Mouse (Mus musculus) liver, embryonic 15.5 days (tissue): ENCODE data around the gene Brd7. TPM values are rescaled to one million over a fixed set of nuclear protein-coding genes. Genes with fewer than 3 reads are reported as not detected.

Experiments
- ATAC-seq: fragments of 200-750 bp; cut with Nextera tagmentation; 2 replicates; pipeline ENCODE4 v1.8.0; 2017; ENCODE audit warnings: moderate number of reproducible peaks, mild to moderate bottlenecking, moderate library complexity; ENCODE audit not compliant: insufficient read depth
- H3K27ac ChIP-seq: fragments of 300-500 bp; sonication (generic); replicated peaks from 2 replicates; pipeline ENCODE4 v1.5.1; 2015; ENCODE audit warnings: mild to moderate bottlenecking, inconsistent platforms
- H3K27me3 ChIP-seq: fragments of 300-500 bp; sonication (generic); 2 replicates; pipeline ENCODE4 v1.6.1; 2015; ENCODE audit warnings: mild to moderate bottlenecking, inconsistent platforms
- H3K36me3 ChIP-seq: fragments of 300-500 bp; sonication (generic); replicated peaks from 2 replicates; pipeline ENCODE4 v1.6.1; 2015; ENCODE audit warnings: moderate library complexity, mild to moderate bottlenecking, inconsistent platforms
- H3K4me1 ChIP-seq: fragments of 300-500 bp; sonication (generic); replicated peaks from 2 replicates; pipeline ENCODE4 v1.6.1; 2015; ENCODE audit warnings: inconsistent platforms
- H3K4me2 ChIP-seq: fragments of 300-500 bp; sonication (generic); 2 replicates; pipeline ENCODE4 v1.6.1; 2015; ENCODE audit warnings: moderate library complexity, mild to moderate bottlenecking, inconsistent platforms
- H3K4me3 ChIP-seq: fragments of 300-500 bp; sonication (generic); replicated peaks from 2 replicates; pipeline ENCODE4 v1.5.1; 2015; ENCODE audit warnings: mild to moderate bottlenecking, inconsistent platforms
- H3K9ac ChIP-seq: fragments of 300-500 bp; sonication (generic); 2 replicates; pipeline ENCODE4 v1.6.1; 2015; ENCODE audit warnings: moderate library complexity, mild to moderate bottlenecking, inconsistent platforms
- H3K9me3 ChIP-seq: fragments of 300-500 bp; sonication (generic); replicated peaks from 2 replicates; pipeline ENCODE4 v1.6.1; 2016; ENCODE audit warnings: inconsistent platforms
- WGBS: fragments of 180-500 bp; shearing (Covaris S2); methylation state at CpG from one replicate; pipeline ENCODE4 v1.1.7; 2015; ENCODE audit warnings: mixed read lengths; ENCODE audit not compliant: insufficient replicate concordance; 5-methylcytosine and 5-hydroxymethylcytosine counted together
- polyA plus RNA-seq: library from polyadenylated mRNA; unstranded; fragments of >200 nt; fragmentation: Nextera tagmentation; extraction: Ambion mirVana; gene quantifications from 2 replicates; pipeline ENCODE4 v1.2.1, GENCODE M21; 2015

Brd7 gene
- polyA plus RNA-seq, 1 experiment from 2014 or later: 31.3 TPM

DNA sequence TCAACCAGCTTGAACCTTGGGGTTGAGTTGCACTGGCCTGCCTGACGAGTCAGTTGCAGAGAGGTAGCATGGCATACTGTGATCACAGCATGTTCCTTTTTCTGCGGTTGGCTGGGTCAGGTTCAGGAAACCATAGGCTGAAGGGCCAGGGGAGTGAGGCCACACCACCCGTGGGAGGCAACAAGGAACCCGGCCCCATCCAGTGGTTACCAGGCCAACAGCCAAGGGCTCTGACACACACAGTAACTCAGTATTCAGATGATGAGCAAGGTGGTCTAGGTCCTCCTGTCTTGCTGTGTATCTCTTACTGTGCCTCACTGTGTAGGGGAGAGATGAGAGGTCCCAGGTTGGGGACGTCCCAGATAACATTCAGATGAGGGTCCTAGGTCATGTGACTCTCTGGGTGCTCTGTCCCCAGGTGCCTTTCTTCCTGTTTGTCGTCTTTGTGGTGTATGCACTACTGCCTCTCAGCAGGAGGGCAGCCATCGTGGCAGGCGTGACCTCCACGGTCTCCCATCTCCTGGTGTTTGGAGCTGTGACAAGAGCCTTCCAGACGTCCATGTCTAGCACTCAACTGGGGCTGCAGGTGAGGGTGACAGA, 52.6 kb downstream of the Brd7 start:
- peaks cover 28% of the 10 kb centered on the region for H3K4me1 ChIP-seq
- no peaks in the 10 kb centered on the region for H3K9me3 ChIP-seq
- H3K4me3 ChIP-seq: no peak overlapping the region
- 52% methylated on average over 10 of the region's 10 CpGs for WGBS
- no peak overlapping the region for H3K9ac ChIP-seq
- ATAC-seq: no peak
- H3K27me3 ChIP-seq: no peaks in the 10 kb centered on the region
- H3K27ac ChIP-seq: no peak overlapping the region
- peaks cover 85% of the 10 kb centered on the region for H3K36me3 ChIP-seq
- H3K4me2 ChIP-seq: no peak overlapping the region

DNA sequence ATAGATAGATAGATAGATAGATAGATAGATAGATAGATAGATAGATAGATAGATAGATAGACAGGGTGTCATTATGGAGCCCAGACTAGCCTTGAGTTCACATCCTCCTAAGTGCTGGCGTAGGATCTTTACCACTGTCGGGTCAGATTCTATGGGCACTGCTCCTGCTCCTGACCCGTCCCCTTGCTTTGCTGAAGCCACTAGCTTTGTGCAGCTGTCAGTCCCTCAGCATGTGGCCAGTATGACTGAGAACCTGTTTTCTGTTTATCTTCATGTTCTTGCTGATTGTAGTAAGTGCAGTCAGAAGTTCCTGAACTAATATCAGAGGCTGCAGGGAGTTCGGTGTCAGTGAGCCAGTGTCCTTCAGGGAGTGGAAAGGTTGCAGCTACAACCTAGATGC, 54.3 kb downstream of the Brd7 start:
- WGBS: 79% methylated on average over 4 of the region's 4 CpGs
- ATAC-seq: no peak
- Histone ChIP-seq H3K4me3 (no peak overlapping the region), H3K9ac (no peak overlapping the region), H3K4me2 (no peak overlapping the region), H3K36me3 (peaks cover 78% of the 10 kb centered on the region), H3K4me1 (peaks cover 43% of the 10 kb centered on the region), H3K27me3 (no peaks in the 10 kb centered on the region), H3K9me3 (no peaks in the 10 kb centered on the region), H3K27ac (no peak overlapping the region)

GRCm38 (mm10) chr8:88306511-88306910, 55.5 kb downstream of the Brd7 start:
- peaks cover 70% of the 10 kb centered on the region for H3K36me3 ChIP-seq
- H3K4me2 ChIP-seq: no peak overlapping the region
- no peaks in the 10 kb centered on the region for H3K9me3 ChIP-seq
- ATAC-seq: no peak
- 73% methylated on average over 14 of the region's 14 CpGs for WGBS
- peaks cover 55% of the 10 kb centered on the region for H3K4me1 ChIP-seq
- no peak overlapping the region for H3K4me3 ChIP-seq
- no peak overlapping the region for H3K9ac ChIP-seq
- H3K27me3 ChIP-seq: no peaks in the 10 kb centered on the region
- no peak overlapping the region for H3K27ac ChIP-seq

DNA sequence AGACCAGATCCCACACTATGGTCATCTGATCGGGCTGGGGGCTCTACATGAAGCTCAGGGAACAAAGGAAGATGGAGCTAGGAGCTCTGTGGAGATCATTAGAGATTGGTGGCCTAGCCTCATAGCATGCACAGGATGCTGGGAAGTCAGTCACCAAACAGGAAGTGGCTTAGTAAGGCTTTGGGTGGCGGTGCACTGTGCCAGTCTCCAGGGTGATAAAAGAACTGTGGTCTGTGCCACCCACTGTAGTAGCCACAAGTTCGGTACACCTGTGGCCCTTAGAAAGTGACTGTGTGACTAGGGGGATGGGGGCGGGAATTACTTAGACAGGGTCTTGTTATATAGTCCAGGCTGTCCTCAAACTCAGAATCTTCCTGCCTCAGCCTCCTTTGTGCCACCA, 56.2 kb downstream of the Brd7 start:
- no peaks in the 10 kb centered on the region for H3K9me3 ChIP-seq
- peaks cover 63% of the 10 kb centered on the region for H3K36me3 ChIP-seq
- H3K4me3 ChIP-seq: no peak overlapping the region
- H3K4me2 ChIP-seq: no peak overlapping the region
- H3K27ac ChIP-seq: no peak overlapping the region
- no peak for ATAC-seq
- peaks cover 61% of the 10 kb centered on the region for H3K4me1 ChIP-seq
- H3K27me3 ChIP-seq: no peaks in the 10 kb centered on the region
- no peak overlapping the region for H3K9ac ChIP-seq
- 74% methylated on average over 4 of the region's 4 CpGs for WGBS

DNA sequence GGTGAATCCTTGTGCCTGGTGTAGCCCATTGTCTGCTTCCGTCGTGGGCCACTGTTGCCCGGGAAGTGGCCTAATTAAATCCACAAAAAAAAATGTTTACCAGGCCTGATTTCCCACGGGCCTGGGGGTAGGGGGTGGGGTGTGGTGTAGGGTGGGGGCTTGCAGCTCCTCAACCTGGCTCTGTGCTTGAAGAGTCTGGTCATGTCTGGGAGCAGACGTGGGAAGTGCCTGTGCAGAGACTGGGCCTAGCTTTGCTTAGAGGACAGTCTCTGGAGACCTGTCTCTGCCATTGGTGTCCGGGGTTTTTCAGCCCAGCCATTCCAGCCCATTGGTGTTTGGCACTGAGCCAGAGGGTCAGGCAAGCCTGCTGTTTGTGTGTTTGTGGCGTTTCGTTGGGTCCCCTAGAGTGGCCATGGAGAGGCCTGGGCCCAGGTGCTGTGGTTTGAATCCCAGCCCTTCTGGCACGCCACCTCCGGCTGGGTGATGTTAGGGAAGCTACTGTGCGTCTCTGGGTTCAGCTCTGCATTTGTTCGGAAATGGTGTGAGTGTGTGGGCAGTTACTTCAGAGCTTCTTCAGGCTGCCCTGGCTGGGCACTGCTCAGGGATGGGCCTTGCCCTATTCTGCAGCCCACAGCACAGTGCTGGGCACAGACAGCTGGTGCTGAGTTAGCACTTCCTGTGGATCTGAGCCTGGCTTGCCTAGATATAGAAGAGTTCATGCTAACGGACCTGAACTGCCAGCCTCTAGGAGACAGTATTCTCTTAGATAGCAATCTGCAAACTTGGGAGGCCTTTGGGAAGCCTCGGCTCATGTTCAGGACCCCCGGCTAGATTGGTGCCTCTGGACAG, 60.2 kb downstream of the Brd7 start:
- H3K4me2 ChIP-seq: peak overlapping the region; percentile 80
- no peaks in the 10 kb centered on the region for H3K27me3 ChIP-seq
- WGBS: 36% methylated on average over 15 of the region's 15 CpGs
- peaks cover 33% of the 10 kb centered on the region for H3K36me3 ChIP-seq
- ATAC-seq: peak; percentile 45
- H3K9ac ChIP-seq: peak overlapping the region; percentile 76
- peak overlapping the region; percentile 63 for H3K4me3 ChIP-seq
- H3K27ac ChIP-seq: peak overlapping the region; percentile 92
- H3K4me1 ChIP-seq: peaks cover 90% of the 10 kb centered on the region
- H3K9me3 ChIP-seq: no peaks in the 10 kb centered on the region

- peak; percentile 81 for ATAC-seq
- Histone ChIP-seq H3K27me3 (no peaks in the 10 kb centered on the region), H3K4me2 (peak overlapping the region; percentile 80), H3K4me3 (peak overlapping the region; percentile 63), H3K9me3 (no peaks in the 10 kb centered on the region), H3K4me1 (peaks cover 96% of the 10 kb centered on the region), H3K27ac (peak overlapping the region; percentile 92), H3K36me3 (peaks cover 32% of the 10 kb centered on the region), H3K9ac (peak overlapping the region; percentile 76)
- WGBS: 8% methylated on average over 10 of the region's 10 CpGs
Observed at GRCm38 (mm10) chr8:88299907-88300603, 61.9 kb downstream of the Brd7 start.

DNA sequence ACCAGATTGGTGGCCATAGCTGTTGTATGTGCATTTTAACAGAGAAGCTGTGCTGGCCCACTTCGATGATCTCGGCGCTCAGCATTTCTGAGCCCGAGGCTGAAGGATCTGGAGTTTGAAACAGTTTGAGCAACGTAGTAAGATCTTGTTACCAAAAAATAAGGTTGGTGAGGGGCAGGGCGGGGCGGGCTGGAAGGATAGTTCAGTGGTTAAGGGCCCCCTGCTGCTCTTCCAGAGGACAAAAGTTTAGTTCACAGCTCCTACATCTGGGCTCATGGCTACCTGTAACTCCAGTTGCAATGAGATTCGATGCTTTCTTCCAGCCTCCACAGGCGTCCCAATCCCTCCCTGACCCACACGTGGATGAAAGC, 63.3 kb downstream of the Brd7 start:
- 68% methylated on average over 10 of the region's 10 CpGs for WGBS
- H3K36me3 ChIP-seq: peaks cover 27% of the 10 kb centered on the region
- no peaks in the 10 kb centered on the region for H3K27me3 ChIP-seq
- peak overlapping the region; percentile 11 for H3K4me3 ChIP-seq
- H3K4me1 ChIP-seq: peaks cover 98% of the 10 kb centered on the region
- H3K9me3 ChIP-seq: no peaks in the 10 kb centered on the region
- no peak for ATAC-seq
- peak overlapping the region; percentile 80 for H3K4me2 ChIP-seq
- H3K27ac ChIP-seq: peak overlapping the region; percentile 92
- peak overlapping the region; percentile 76 for H3K9ac ChIP-seq

DNA sequence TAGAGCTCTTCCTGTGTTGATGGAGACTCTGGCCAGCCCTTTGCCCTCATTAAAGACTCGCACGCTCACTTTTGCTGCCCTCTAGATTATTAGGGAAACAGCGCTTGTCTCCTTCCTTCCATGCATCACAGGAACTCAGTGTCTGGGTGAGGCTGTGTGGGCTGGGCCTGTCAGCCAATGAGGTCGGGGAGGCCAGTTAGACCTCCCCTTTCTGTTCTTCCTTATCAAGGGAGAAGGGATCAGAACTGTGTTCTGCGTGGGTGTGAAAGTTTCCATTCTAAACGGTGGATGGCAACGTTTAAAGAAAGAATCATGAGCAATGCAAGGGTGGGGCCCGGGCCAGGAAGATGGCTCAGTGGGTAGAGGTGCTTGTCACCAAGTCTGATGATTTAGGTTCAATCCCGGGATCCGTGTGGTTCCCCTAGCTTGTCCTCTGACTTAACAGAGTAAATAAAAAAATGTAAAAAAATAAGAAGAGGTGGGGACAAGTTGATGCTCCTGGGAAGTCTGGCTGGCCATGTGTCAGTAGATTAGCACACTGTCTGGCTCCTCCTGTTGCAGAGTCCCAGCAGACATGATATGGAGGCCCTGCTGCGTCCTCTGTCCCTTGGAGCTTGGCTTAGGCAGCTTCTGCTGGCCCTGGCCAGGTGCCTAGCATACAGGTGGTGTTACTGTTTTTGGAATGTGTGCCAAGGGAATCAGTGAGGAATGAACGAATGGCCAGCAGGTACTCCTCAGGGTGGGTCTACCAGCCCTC, 63.8 kb downstream of the Brd7 start:
- ATAC-seq: peak; percentile 78
- Histone ChIP-seq H3K4me1 (peaks cover 98% of the 10 kb centered on the region), H3K4me3 (peak overlapping the region; percentile 11), H3K36me3 (peaks cover 22% of the 10 kb centered on the region), H3K9me3 (no peaks in the 10 kb centered on the region), H3K4me2 (peak overlapping the region; percentile 80), H3K9ac (peak overlapping the region; percentile 76; the same call in 1 of the 2 replicates), H3K27me3 (no peaks in the 10 kb centered on the region), H3K27ac (peak overlapping the region; percentile 92)
- WGBS: 15% methylated on average over 12 of the region's 12 CpGs

DNA sequence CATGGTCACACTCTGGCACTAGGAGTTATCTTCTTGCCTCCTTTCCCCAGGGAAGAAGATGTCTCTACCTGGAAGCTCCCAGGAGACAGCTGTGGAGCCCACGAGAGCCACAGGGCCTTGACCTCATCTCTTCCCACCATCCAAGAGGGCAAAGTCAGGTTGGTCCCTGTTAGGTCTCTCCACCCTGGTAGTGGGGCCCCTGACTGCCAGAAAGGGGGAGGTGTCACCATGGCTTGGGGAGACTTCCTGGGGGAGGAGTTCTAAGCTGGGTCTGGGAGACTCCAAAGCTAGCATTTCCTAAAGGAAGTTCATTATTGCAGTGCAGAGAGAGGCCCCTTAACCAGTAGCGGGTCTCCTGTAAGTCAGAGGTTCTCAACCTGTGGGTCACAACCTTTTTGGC, 67.0 kb downstream of the Brd7 start:
- peak overlapping the region; percentile 69 for H3K27ac ChIP-seq
- peaks cover 17% of the 10 kb centered on the region; the same call in 1 of the 2 replicates for H3K36me3 ChIP-seq
- WGBS: 53% methylated on average over 2 of the region's 2 CpGs
- ATAC-seq: no peak
- no peaks in the 10 kb centered on the region for H3K9me3 ChIP-seq
- peak overlapping the region; percentile 51 for H3K4me2 ChIP-seq
- H3K27me3 ChIP-seq: no peaks in the 10 kb centered on the region
- H3K4me3 ChIP-seq: peak overlapping the region; percentile 40
- peak overlapping the region; percentile 28; the same call in 1 of the 2 replicates for H3K9ac ChIP-seq
- peaks cover 99% of the 10 kb centered on the region for H3K4me1 ChIP-seq

DNA sequence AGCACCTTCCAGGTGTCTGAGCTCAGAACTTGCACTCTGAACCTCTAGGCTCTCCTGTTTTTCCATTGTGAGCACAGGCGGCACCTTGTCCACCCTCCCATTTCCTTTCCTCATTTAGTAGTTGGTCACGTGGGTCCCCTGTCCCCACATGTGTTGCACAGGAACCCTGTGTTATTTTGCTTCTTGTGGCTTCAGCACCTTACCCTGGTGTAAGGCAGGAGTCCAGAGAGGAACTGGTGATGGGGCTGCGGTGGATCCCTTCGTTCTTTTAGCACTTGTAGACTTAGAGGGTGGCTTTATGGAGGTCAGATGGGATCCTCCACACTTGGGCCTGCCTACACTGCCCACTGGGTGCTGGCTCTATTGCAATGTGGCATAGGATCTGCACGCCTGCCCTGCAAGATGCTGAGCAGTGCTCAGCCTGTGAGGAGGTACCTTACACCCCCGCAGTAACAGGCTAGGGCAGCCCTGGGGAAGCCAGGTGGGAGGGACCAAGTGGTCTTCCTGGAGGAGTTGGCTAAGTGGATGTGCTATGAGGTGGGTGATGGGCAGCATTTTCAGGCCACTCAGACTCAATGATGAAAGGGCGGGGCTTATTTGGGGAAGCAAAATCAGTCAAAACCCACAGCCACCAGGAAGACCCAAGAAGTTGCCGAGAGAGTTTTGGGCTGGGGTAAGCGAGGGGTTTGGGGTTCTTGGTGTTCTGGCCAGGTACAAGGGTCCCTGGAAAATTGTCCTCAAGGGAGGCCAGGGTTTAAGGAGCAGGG, 68.2 kb downstream of the Brd7 start:
- WGBS: 32% methylated on average over 9 of the region's 9 CpGs
- no peak for ATAC-seq
- Histone ChIP-seq H3K4me2 (peak overlapping the region; percentile 51), H3K27ac (peak overlapping the region; percentile 69), H3K4me1 (peaks cover 99% of the 10 kb centered on the region), H3K9ac (peak overlapping the region; percentile 28), H3K27me3 (no peaks in the 10 kb centered on the region), H3K4me3 (peak overlapping the region; percentile 40), H3K9me3 (no peaks in the 10 kb centered on the region), H3K36me3 (peaks cover 17% of the 10 kb centered on the region; the same call in 1 of the 2 replicates)
